Mouse (Mus musculus) liver, embryonic 18 days (tissue): ENCODE measurements around the gene Ubfd1. TPM values are rescaled to one million over a fixed set of nuclear protein-coding genes. Genes with fewer than 3 reads are reported as not detected.

Experiments
- polyA plus RNA-seq: library from polyadenylated mRNA; depleted of rRNA; stranded (reverse); fragments of >200 nt; gene quantifications from 2 replicates; pipeline ENCODE4 v1.2.3, GENCODE M21; 2012; rRNA removed

The Ubfd1 gene
- polyA plus RNA-seq: 11.9 and 12.6 TPM in 2 replicates

GRCm38 (mm10) chr7:122066945-122067516, at the start of gene Ubfd1, which contains the start of gene Ears2:
Ubfd1 (plus strand) TSS chr7:122067175.
Ears2 (minus strand) TSS chr7:122067263.

DNA sequence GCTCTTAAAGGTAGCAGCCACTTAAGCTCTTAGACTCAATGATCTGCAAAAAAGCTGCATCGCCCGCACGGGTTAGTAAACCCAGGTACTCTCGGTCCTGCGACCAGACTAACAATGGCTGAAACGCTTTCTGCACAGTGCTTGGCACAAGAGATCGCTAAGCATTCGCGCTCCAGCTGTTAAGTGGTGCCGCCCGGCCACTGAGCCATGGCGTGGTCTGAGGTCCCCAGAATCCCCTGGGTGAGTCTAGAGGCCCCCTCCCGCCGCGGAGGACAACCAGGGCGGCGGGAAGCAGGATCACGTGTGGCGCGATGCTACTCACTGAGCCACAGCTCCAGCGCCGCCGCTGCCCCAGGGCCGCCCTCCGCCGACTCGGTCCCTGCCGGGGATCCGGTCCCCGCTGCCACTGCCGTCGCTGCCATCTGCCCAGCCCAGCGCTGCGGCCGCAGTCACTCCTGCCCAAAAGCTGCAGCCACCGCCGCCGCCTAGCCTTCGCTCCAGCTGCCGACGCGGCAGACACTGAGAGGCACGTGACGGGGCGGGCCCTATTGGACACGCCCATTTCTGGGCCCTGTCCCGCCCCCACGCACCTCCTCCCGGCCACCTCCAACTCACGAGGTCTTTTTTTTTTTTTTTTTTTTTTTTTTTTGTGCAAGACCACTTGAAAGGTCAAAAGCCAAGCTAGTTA, 46.2 kb upstream of the Ubfd1 start, which contains the start of gene Gga2:
Gene Gga2, minus strand, starts transcription at position 556 of the 688 bp plus-strand sequence.

GRCm38 (mm10) chr7:122101747-122102244, 34.8 kb downstream of the Ubfd1 start, which contains the start of gene Ndufab1:
Ndufab1 (minus strand) TSS chr7:122101886.

Other genes starting within 250 kb of the Ubfd1 start
- 0.02 and 0.05 TPM in 2 replicates for gene Scnn1b, start 202.1 kb upstream of the Ubfd1 start, polyA plus RNA-seq
- 6.8 and 8.2 TPM in 2 replicates for gene Cog7, start 85.5 kb upstream of the Ubfd1 start, polyA plus RNA-seq
- gene Gga2, start 46.0 kb upstream of the Ubfd1 start, polyA plus RNA-seq: 17.7 and 23.9 TPM in 2 replicates
- 6.4 and 7.1 TPM in 2 replicates for gene Ears2, start 88 bp downstream of the Ubfd1 start, polyA plus RNA-seq
- gene Ndufab1, start 34.7 kb downstream of the Ubfd1 start, polyA plus RNA-seq: 75.8 and 95.0 TPM in 2 replicates
- gene Palb2, start 65.8 kb downstream of the Ubfd1 start, polyA plus RNA-seq: 4.6 and 5.0 TPM in 2 replicates
- 37.4 and 37.7 TPM in 2 replicates for gene Dctn5, start 65.9 kb downstream of the Ubfd1 start, polyA plus RNA-seq
- 24.3 and 26.6 TPM in 2 replicates for gene Plk1, start 92.3 kb downstream of the Ubfd1 start, polyA plus RNA-seq
- 0.01 TPM in 2 replicates for gene Ern2, start 119.0 kb downstream of the Ubfd1 start, polyA plus RNA-seq
- gene Chp2, start 152.3 kb downstream of the Ubfd1 start, polyA plus RNA-seq: 4.4 and 5.4 TPM in 2 replicates
- 5.6 and 6.2 TPM in 2 replicates for gene Prkcb, start 221.6 kb downstream of the Ubfd1 start, polyA plus RNA-seq